8 mouse cellular contexts compared by ENCODE assay signal in the genomic region with DNA sequence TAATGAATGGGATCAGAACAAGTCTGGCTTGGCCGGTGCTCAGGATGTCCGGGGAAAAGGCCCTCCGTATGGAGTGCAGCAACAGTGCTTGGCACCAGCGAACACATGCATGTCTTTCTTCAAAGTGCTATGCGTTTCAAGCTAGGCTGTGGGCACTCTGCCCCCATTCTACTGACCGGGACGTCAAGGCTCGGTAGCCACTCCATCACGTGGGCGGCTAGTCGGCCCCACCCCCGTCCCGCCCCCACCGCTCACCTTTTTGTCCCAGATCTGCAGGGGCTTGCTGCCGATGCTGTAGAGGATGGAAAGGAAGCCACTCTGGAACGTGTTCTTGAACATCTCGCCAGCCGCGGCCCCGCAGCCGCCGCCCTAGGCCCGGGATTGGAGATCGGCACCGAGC. TPM values are rescaled to one million over a fixed set of nuclear protein-coding genes. Genes with fewer than 3 reads are reported as not detected.
DNase-seq lines count a peak whose midpoint lies in the region; ATAC-seq and TF ChIP-seq lines count a peak whose summit lies in the region.

No protein-coding gene starts in this region.

- TF ChIP-seq POLR2A in bone marrow, adult 2 months (IDR thresholded peaks at IDR 0.05; ENCODE audit: borderline replicate concordance, control insufficient read depth, low read depth, low read length): no peak

- H3K27me3 ChIP-seq in forebrain, embryonic 10.5 days (ENCODE audit: poor library complexity, severe bottlenecking): no peaks in the 10 kb centered on the region
- no peaks in the 10 kb centered on the region for H3K27me3 ChIP-seq in kidney, postnatal 0 days (ENCODE audit: insufficient read depth, low read length)

- peak; percentile 47 for ATAC-seq in kidney, postnatal 0 days (replicated peaks; ENCODE audit: low FRiP score, low read depth)

- peak overlapping the region; percentile 93 for H3K4me3 ChIP-seq in layer of hippocampus, adult 2 months
- peak overlapping the region; percentile 92 for H3K4me3 ChIP-seq in bone marrow, adult 2 months (replicated peaks; ENCODE audit: control insufficient read depth, low read depth, low read length)
- H3K4me3 ChIP-seq in forebrain, embryonic 10.5 days: peak overlapping the region; percentile 92
- peak overlapping the region; percentile 71 for H3K4me3 ChIP-seq in kidney, postnatal 0 days (replicated peaks; ENCODE audit: low read depth, low read length)

- H3K9me3 ChIP-seq in forebrain, embryonic 10.5 days: no peaks in the 10 kb centered on the region
- no peaks in the 10 kb centered on the region for H3K9me3 ChIP-seq in kidney, postnatal 0 days (replicated peaks; ENCODE audit: low read length)

- no peaks in the 10 kb centered on the region for H3K4me1 ChIP-seq in bone marrow, adult 2 months (ENCODE audit: control insufficient read depth, insufficient read depth, low read length)
- peaks cover 49% of the 10 kb centered on the region for H3K4me1 ChIP-seq in forebrain, embryonic 10.5 days
- H3K4me1 ChIP-seq in kidney, postnatal 0 days (replicated peaks; ENCODE audit: insufficient read depth, low read length): peaks cover 24% of the 10 kb centered on the region

- DNase-seq in layer of hippocampus, adult 2 months (ENCODE audit: low spot score in 2 of 2): peak in 1 of 2 experiments; percentile 35
- DNase-seq in layer of hippocampus, postnatal 14 days (ENCODE audit: low spot score in 2 of 2): no peak
- peak; percentile 61 for DNase-seq in forebrain, embryonic 10.5 days (ENCODE audit: extremely low spot score, low spot score)
- peak; percentile 47 for DNase-seq in kidney, postnatal 0 days (ENCODE audit: low spot score)
- DNase-seq in lung, postnatal 10 days: peak; percentile 34
- no peak for DNase-seq in thymus, postnatal 14 days
- no peak for DNase-seq in urinary bladder, postnatal 36 days (ENCODE audit: low spot score in 2 of 2)

- 0% methylated on average over 25 of the region's 25 CpGs for WGBS in bone marrow, adult 2 months
- under 1% methylated on average over 25 of the region's 25 CpGs for WGBS in forebrain, embryonic 10.5 days
- WGBS in kidney, postnatal 0 days: 1% methylated on average over 25 of the region's 25 CpGs

- no peak for TF ChIP-seq CTCF in layer of hippocampus, adult 2 months (conservative IDR thresholded peaks at IDR 0.05)
- no peak for TF ChIP-seq CTCF in bone marrow, adult 2 months (IDR thresholded peaks at IDR 0.05; ENCODE audit: control insufficient read depth, insufficient read depth, low read length)
- no peak for TF ChIP-seq CTCF in kidney, postnatal 0 days (IDR thresholded peaks at IDR 0.05; ENCODE audit: low read depth)

- peaks cover 4% of the 10 kb centered on the region for H3K36me3 ChIP-seq in forebrain, embryonic 10.5 days (replicated peaks)
- no peaks in the 10 kb centered on the region for H3K36me3 ChIP-seq in kidney, postnatal 0 days (ENCODE audit: insufficient read depth, low read length)

- H3K4me2 ChIP-seq in kidney, postnatal 0 days (ENCODE audit: low read length): peak overlapping the region; percentile 72

- peak overlapping the region; percentile 82 for H3K9ac ChIP-seq in kidney, postnatal 0 days (ENCODE audit: low read depth, low read length)

- H3K27ac ChIP-seq in layer of hippocampus, adult 2 months: peak overlapping the region; percentile 96
- peak overlapping the region; percentile 77 for H3K27ac ChIP-seq in bone marrow, adult 2 months (ENCODE audit: control insufficient read depth, insufficient read depth, low read depth, low read length, poor library complexity)
- peak overlapping the region; percentile 95 for H3K27ac ChIP-seq in forebrain, embryonic 10.5 days
- H3K27ac ChIP-seq in kidney, postnatal 0 days: peak overlapping the region; percentile 85

RNA-seq across cellular contexts. Expression of gene Cfap20, which starts 0.4 kb away (rescaled TPM):
- 10 to 100 TPM; 53.8 to 59.9 TPM for total RNA-seq in layer of hippocampus, adult 2 months (2021)
- total RNA-seq in layer of hippocampus, postnatal 14 days (2021): 10 to 100 TPM; 58.5 to 62.5 TPM
- polyA plus RNA-seq in bone marrow, adult 2 months (2011; ENCODE audit: insufficient read depth, insufficient read length, low replicate concordance, missing spikeins): 34.4 and 58.0 TPM in 2 replicates
- 144 and 146 TPM in 2 replicates for polyA plus RNA-seq in forebrain, embryonic 10.5 days (2016; fragmentation: Nextera tagmentation; extraction: Ambion mirVana)
- polyA plus RNA-seq in kidney, postnatal 0 days (2015; fragmentation: Nextera tagmentation; extraction: Ambion mirVana): 126 and 129 TPM in 2 replicates

RNA-seq across cellular contexts. Expression of gene Csnk2a2, which starts 55.6 kb away (rescaled TPM):
- total RNA-seq in layer of hippocampus, adult 2 months (2021): 10 to 100 TPM; 74.6 to 81.6 TPM
- total RNA-seq in layer of hippocampus, postnatal 14 days (2021): 10 to 100 TPM; 77.4 to 79.8 TPM
- 16.6 and 26.1 TPM in 2 replicates for polyA plus RNA-seq in bone marrow, adult 2 months (2011; ENCODE audit: insufficient read depth, insufficient read length, low replicate concordance, missing spikeins)
- 15.2 and 15.9 TPM in 2 replicates for polyA plus RNA-seq in forebrain, embryonic 10.5 days (2016; fragmentation: Nextera tagmentation; extraction: Ambion mirVana)
- 9.5 and 11.2 TPM in 2 replicates for polyA plus RNA-seq in kidney, postnatal 0 days (2015; fragmentation: Nextera tagmentation; extraction: Ambion mirVana)

Comparison
In these comparisons a context has a peak if more than half of its experiments do, and no peak if none do; other contexts are left out.
1. DNase-seq: peak in forebrain, embryonic 10.5 days (single experiment), kidney, postnatal 0 days (single experiment) and lung, postnatal 10 days (single experiment); none in layer of hippocampus, postnatal 14 days (0 of 2), thymus, postnatal 14 days (single experiment) and urinary bladder, postnatal 36 days (0 of 2).
2. Peak in every context shown above with its lines, with median percentiles within 50 percentile points of each other: H3K27ac ChIP-seq and H3K4me3 ChIP-seq.